Mouse (Mus musculus) kidney, postnatal 14 days (tissue): ENCODE data around the gene Arhgef3.

ENCODE experiments used
- DNase-seq: peaks from one replicate; pipeline ENCODE4 v3.0.0; 2022; ENCODE audit warnings: mixed read lengths

The Arhgef3 gene

GRCm38 (mm10) chr14:27388616-27389015 is 273.9 kb downstream of the Arhgef3 start:
- no peak for DNase-seq

GRCm38 (mm10) chr14:27389722-27390121 is 275.0 kb downstream of the Arhgef3 start:
- DNase-seq: no peak

GRCm38 (mm10) chr14:27390663-27391062 is 276.0 kb downstream of the Arhgef3 start:
- DNase-seq: no peak

- DNase-seq: no peak
Measured at GRCm38 (mm10) chr14:27391776-27392308, 277.1 kb downstream of the Arhgef3 start.

- no peak for DNase-seq
Measured at GRCm38 (mm10) chr14:27392660-27393059, 278.0 kb downstream of the Arhgef3 start.

GRCm38 (mm10) chr14:27393806-27394205 is 279.1 kb downstream of the Arhgef3 start:
- DNase-seq: no peak

- DNase-seq: no peak
Measured at GRCm38 (mm10) chr14:27396424-27396823, 281.7 kb downstream of the Arhgef3 start.

GRCm38 (mm10) chr14:27397526-27397925 is 282.8 kb downstream of the Arhgef3 start:
- no peak for DNase-seq

- no peak for DNase-seq
Measured at GRCm38 (mm10) chr14:27400495-27400894, 285.8 kb downstream of the Arhgef3 start.

- no peak for DNase-seq
Measured at GRCm38 (mm10) chr14:27401717-27402278, 287.1 kb downstream of the Arhgef3 start.

- DNase-seq: no peak
Measured at GRCm38 (mm10) chr14:27402332-27403250, 287.9 kb downstream of the Arhgef3 start.

GRCm38 (mm10) chr14:27405452-27405851 is 290.8 kb downstream of the Arhgef3 start:
- DNase-seq: no peak

GRCm38 (mm10) chr14:27405947-27406346 is 291.2 kb downstream of the Arhgef3 start:
- no peak for DNase-seq

GRCm38 (mm10) chr14:27408240-27408639 is 293.5 kb downstream of the Arhgef3 start:
- no peak for DNase-seq

GRCm38 (mm10) chr14:27409662-27410061 is 295.0 kb downstream of the Arhgef3 start:
- no peak for DNase-seq

GRCm38 (mm10) chr14:27411492-27411891 is 296.8 kb downstream of the Arhgef3 start:
- no peak for DNase-seq

GRCm38 (mm10) chr14:27412699-27413098 is 298.0 kb downstream of the Arhgef3 start:
- DNase-seq: no peak

GRCm38 (mm10) chr14:27413961-27414360 is 299.3 kb downstream of the Arhgef3 start:
- DNase-seq: peak; percentile 46

- DNase-seq: no peak
Measured at GRCm38 (mm10) chr14:27420816-27421215, 306.1 kb downstream of the Arhgef3 start.

GRCm38 (mm10) chr14:27422301-27422700 is 307.6 kb downstream of the Arhgef3 start:
- DNase-seq: no peak

GRCm38 (mm10) chr14:27428573-27428972 is 313.9 kb downstream of the Arhgef3 start, which contains the start of gene Fam208a:
TSS of gene Fam208a (plus strand) at chr14:27428834.
- peak; percentile 97 for DNase-seq

GRCm38 (mm10) chr14:27428973-27429711 is 314.4 kb downstream of the Arhgef3 start:
- DNase-seq: peak; percentile 88

GRCm38 (mm10) chr14:27430280-27430679 is 315.6 kb downstream of the Arhgef3 start:
- no peak for DNase-seq
